Mouse (Mus musculus): ENCODE results near the gene Tmie.
A peak's percentile ranks its signal among the peaks of the same experiment; 100 is the strongest.

DNA sequence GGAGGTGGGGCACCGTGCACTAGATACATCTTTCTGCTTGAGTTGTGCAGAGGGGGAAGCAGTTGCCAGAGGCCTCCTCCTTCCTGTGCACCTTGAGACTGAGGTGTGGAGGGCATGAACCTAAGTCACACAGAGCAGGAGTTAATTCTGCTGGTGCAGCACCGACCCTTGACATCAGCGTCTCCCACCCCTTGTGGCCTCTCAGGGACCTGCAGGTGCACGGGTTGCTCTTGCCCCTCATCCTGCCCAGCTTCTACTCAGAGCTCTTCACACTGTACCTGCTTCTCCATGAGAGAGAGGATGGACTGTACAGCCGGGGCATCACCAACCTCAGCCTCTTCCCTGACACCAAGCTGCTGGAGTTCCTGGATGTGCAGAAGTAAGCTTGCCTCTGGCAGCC lies 15.6 kb upstream of the Tmie start:
- no peak for TF ChIP-seq POLR2A (IDR thresholded peaks at IDR 0.05; ENCODE audit: low read depth, low read length)
- no peak for TF ChIP-seq MAX (IDR thresholded peaks at IDR 0.05; ENCODE audit: low read length)
- no peak for TF ChIP-seq NELFE (IDR thresholded peaks at IDR 0.05; ENCODE audit: low read depth, low read length)
- TF ChIP-seq TCF12 (IDR thresholded peaks at IDR 0.05; ENCODE audit: low read depth, low read length) = no peak
- TF ChIP-seq SIN3A (IDR thresholded peaks at IDR 0.05; ENCODE audit: low read length) = no peak
- no peak for TF ChIP-seq MAFK (IDR thresholded peaks at IDR 0.05; ENCODE audit: insufficient replicate concordance, low read length)
- TF ChIP-seq CTCF (conservative IDR thresholded peaks at IDR 0.05 in 1 of 2, IDR thresholded peaks at IDR 0.05 in 1 of 2; ENCODE audit: low read depth in 2 of 2, low read length in 2 of 2) = peak; percentile 9 to 25; a peak in 2 of 4 replicates
- TF ChIP-seq BHLHE40 (IDR thresholded peaks at IDR 0.05; ENCODE audit: low read depth, low read length) = no peak

Data from CH12.LX (cell line).